17 mouse cellular contexts compared by ENCODE assay signal in the genomic region with DNA sequence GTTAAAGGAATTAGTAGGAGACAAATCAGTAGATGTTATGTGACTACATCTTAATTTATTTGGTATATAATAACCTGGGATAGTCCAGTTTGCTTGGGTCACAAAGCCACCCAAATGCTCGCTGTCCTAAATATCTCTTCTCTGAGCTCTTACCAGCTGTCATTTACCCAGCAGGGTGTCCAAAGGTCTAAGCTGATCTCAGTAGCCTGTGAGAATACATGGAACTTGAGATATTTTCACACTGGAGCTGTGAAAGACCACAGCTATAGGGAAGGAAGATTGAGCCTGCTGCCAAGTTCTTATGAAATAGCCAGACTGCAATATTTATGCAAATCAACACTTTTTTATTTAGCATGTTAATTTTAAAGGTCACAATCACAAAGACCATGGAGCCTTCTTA.
DNase-seq lines count a peak whose midpoint lies in the region; ATAC-seq and TF ChIP-seq lines count a peak whose summit lies in the region.
"Had no signal": no experiment of that assay in that cellular context is flagged by ENCODE, and none has a peak within 500 bp of the region (broad histone marks: within the 10 kb centered on the region; RNA-seq: fewer than 3 reads in every experiment).

No protein-coding gene starts in this region.

- WGBS in lung, postnatal 0 days = 86% methylated on average over 1 of the region's 1 CpGs

- H3K4me3 ChIP-seq in lung, postnatal 0 days (ENCODE audit: low read depth, low read length) = no peak overlapping the region
- H3K4me3 ChIP-seq: embryonic facial prominence, embryonic 12.5 days; forebrain, embryonic 15.5 days; heart, embryonic 12.5 days; hindbrain, embryonic 15.5 days had no signal

- H3K9ac ChIP-seq in lung, postnatal 0 days (replicated peaks; ENCODE audit: low read depth) = no peak overlapping the region
- H3K9ac ChIP-seq: embryonic facial prominence, embryonic 12.5 days; forebrain, embryonic 15.5 days; heart, embryonic 12.5 days; hindbrain, embryonic 15.5 days had no signal

- no peaks in the 10 kb centered on the region for H3K4me1 ChIP-seq in lung, postnatal 0 days (ENCODE audit: insufficient read depth, low read depth, low read length)
- H3K4me1 ChIP-seq: embryonic facial prominence, embryonic 12.5 days; forebrain, embryonic 15.5 days; heart, embryonic 12.5 days; hindbrain, embryonic 15.5 days had no signal

- no peak overlapping the region for H3K27ac ChIP-seq in lung, postnatal 0 days (ENCODE audit: low read length)
- H3K27ac ChIP-seq: embryonic facial prominence, embryonic 12.5 days; forebrain, embryonic 15.5 days; hindbrain, embryonic 15.5 days had no signal

- H3K27me3 ChIP-seq in lung, postnatal 0 days (replicated peaks; ENCODE audit: insufficient read depth, low read length) = no peaks in the 10 kb centered on the region
- H3K27me3 ChIP-seq: embryonic facial prominence, embryonic 12.5 days; forebrain, embryonic 15.5 days; heart, embryonic 12.5 days; hindbrain, embryonic 15.5 days had no signal

- ATAC-seq in lung, postnatal 0 days = no peak
- ATAC-seq: forebrain, embryonic 15.5 days; intestine, embryonic 16.5 days had no signal

- DNase-seq in brain, adult 2 months (ENCODE audit: low read depth, low spot score) = peak; percentile 93
- DNase-seq in cerebellum, adult 11 months = peak; percentile 35
- peak; percentile 47 for DNase-seq in cerebellum, adult 8-10 months
- DNase-seq in cerebellum, postnatal 14 days = peak; percentile 26 to 36
- no peak for DNase-seq in spleen, postnatal 14 days (ENCODE audit: low spot score in 2 of 2)
- DNase-seq in adrenal gland, postnatal 25 days = no peak
- no peak for DNase-seq in adrenal gland, adult 2 months
- no peak for DNase-seq in lung, postnatal 0 days (ENCODE audit: low spot score)
- DNase-seq: adrenal gland, adult 8-10 months; embryo, embryonic 11 days; gastrocnemius, postnatal 14 days; kidney, adult 8-10 months had no signal

- TF ChIP-seq CTCF in lung, postnatal 0 days (IDR thresholded peaks at IDR 0.05) = no peak

- no peak for TF ChIP-seq EP300 in lung, postnatal 0 days (IDR thresholded peaks at IDR 0.05)

- H3K4me2 ChIP-seq in lung, postnatal 0 days (replicated peaks; ENCODE audit: low read depth, low read length) = no peak overlapping the region
- H3K4me2 ChIP-seq: embryonic facial prominence, embryonic 12.5 days; forebrain, embryonic 15.5 days; heart, embryonic 12.5 days; hindbrain, embryonic 15.5 days had no signal

- no peaks in the 10 kb centered on the region for H3K36me3 ChIP-seq in lung, postnatal 0 days (ENCODE audit: insufficient read depth, low read length)
- H3K36me3 ChIP-seq: embryonic facial prominence, embryonic 12.5 days; forebrain, embryonic 15.5 days; heart, embryonic 12.5 days; hindbrain, embryonic 15.5 days had no signal

- no peaks in the 10 kb centered on the region for H3K9me3 ChIP-seq in lung, postnatal 0 days (ENCODE audit: low read length)
- H3K9me3 ChIP-seq: embryonic facial prominence, embryonic 12.5 days; forebrain, embryonic 15.5 days; heart, embryonic 12.5 days; hindbrain, embryonic 15.5 days had no signal

Comparison
In these comparisons a context has a peak if more than half of its experiments do, and no peak if none do; other contexts are left out.
1. DNase-seq: peak in brain, adult 2 months (single experiment), cerebellum, adult 11 months (single experiment), cerebellum, adult 8-10 months (single experiment) and cerebellum, postnatal 14 days (2 of 2); none in spleen, postnatal 14 days (0 of 2), adrenal gland, postnatal 25 days (single experiment), adrenal gland, adult 2 months (single experiment) and lung, postnatal 0 days (single experiment).